Mouse (Mus musculus): ENCODE data around the gene Rilp.

Rilp gene

GRCm38 (mm10) chr11:75558101-75558500 lies 48.2 kb downstream of the Rilp start:
- no peak for DNase-seq (ENCODE audit: low spot score)

- DNase-seq (ENCODE audit: low spot score): no peak
Observed at GRCm38 (mm10) chr11:75559870-75560504, 50.1 kb downstream of the Rilp start.

DNA sequence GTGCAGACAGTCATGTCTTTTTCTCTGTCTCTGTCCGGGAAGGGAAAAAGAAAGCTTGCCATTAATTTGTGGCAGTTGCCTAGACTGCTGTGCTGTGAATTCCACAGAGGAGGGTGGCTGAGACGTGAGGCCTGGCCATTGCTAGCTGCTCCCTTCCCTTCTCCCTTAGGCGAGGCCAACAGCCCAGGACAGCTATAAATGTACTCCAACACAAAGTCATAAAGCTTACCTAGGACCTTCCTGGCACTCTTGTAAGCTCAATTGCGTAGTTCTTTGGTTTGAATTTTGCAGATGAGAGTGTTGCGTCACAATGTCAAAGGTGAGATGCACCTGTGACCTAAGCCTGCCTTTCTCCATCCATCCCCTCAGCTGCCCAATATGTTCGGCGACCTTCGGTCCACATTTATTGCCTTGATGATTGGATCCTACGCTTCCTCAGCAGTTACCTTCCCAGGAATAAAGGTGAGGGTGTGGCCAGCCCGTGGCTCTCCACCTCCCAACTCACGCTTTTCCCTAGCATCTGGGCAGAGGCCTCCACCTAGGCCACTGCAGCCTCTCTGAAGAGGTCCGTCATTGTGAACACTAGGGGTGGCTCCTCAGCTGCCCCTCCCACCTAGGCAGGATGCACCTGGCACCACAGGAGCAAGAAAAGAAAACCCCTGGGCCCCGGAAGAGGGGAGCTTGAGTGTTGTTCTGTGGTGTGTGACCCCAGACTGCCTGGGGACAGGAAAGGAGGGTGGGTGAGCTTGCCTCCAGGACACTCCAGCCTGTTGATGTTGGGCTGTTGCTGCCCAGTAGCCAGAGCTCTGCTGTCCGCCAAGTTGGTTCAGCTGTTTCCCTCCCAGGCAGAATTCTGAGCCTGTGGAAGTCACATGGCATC lies 50.9 kb downstream of the Rilp start:
- no peak for DNase-seq (ENCODE audit: low spot score)

DNA sequence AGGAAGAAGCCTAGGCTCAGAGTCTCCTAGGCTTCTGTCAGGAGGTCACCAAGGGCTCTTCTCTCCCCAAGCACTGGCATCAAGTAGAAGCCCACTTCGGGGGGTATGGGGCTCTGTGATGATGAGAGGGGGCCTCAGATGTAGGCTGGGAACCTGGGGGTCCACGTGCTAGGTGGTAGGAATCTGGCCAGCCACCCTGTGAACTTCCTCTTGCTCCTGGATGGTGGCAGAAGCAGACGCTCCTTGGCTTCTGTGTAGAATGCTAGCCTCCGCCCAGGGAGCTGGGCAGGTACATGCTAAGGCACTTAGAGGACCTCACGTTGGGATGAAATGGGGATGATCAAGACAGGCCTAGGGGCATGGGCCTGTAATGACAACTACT lies 51.5 kb downstream of the Rilp start:
- no peak for DNase-seq (ENCODE audit: low spot score)

Data from ovary, postnatal 10 days (tissue).